Mouse (Mus musculus): ENCODE data around the gene Armc2.

The Armc2 gene

DNA sequence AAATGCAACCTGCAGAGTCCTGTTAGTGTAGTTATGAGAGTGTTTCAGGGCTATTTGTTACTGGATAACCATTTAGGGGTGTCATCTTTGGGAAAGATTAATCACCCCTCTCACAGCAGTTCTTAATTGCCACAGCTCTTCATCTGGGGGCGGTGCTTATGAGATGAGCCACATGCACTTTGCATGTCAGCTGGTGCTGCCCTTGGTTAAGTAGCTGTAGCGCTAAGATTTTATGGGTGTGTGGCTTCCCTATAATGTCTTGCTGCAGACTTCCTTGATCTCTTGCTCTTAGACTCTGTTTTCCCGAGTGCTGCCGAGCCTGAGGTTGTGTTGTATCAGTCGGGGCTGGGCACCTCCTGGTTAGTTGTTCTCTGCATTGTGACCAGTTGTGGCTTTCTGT is 150.3 kb downstream of the Armc2 start:
- DNase-seq (ENCODE audit: low read depth, low spot score) = no peak

DNA sequence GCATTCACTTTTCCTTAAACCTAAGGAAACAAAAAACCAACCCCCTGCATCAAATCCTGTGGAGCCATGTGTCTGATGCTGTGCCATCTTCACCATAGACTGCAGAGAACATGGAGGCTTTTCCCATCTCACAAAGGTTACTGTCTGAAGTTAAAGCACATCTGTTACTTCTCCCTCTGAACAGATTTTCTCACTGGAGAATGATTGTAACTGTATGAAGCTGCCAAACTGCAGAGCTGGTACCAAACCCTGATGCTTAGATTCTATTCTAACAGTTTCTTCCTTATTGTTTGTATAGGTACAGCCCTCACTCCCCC is 151.4 kb downstream of the Armc2 start:
- no peak for DNase-seq (ENCODE audit: low read depth, low spot score)

DNA sequence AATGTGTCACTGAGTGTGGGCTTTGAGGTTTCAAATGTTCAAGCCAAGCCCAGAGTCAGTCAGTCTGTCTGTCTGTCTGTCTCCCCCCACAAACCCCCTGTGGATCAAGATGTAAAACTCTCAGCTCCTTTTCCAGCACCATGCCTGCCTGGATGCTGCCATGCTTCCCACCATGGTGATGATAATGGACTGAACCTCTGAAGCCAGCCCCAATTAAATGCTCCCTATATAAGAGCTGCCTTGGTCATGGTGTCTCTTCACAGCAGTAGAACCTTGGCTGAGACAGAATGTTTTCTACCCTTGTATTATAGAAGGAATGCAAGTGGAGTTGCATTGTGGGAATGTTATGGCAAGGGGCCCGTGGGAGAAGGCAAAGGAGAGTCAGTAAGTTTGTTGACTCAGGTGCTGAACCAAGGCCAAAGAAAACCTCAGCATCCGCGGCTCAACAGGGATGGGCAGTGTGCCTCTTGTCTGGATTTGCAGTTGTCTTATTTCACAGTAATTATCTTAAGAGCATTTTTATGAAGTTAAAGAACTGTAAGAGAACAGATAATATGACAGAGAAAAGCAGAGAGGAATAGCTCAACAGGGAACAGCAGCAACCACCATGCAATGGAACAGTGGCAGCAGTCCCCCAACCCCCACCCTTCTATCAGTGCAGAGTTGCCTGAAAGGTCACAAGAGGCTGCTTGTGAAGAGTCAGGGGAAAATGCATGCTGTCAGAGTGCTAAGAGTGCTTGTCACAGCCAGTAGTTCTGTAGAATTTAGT is 152.0 kb downstream of the Armc2 start:
- DNase-seq (ENCODE audit: low read depth, low spot score) = no peak

Data from A20 (cell line).